Mouse (Mus musculus) intestine, embryonic 16.5 days (tissue): ENCODE results near the gene Psma1. TPM values are rescaled to one million over a fixed set of nuclear protein-coding genes. Genes with fewer than 3 reads are reported as not detected.
A peak's percentile ranks its signal among the peaks of the same experiment; 100 is the strongest.

Experiments
- ATAC-seq: fragments of 200-750 bp; cut with Nextera tagmentation; 2 replicates; pipeline ENCODE4 v1.8.0; 2017; ENCODE audit warnings: moderate TSS enrichment, moderate library complexity
- H3K27ac ChIP-seq: fragments of 300-500 bp; sonication (generic); 2 replicates; pipeline ENCODE4 v1.5.1; 2014; ENCODE audit warnings: mild to moderate bottlenecking, low read length
- H3K27me3 ChIP-seq: fragments of 300-500 bp; sonication (generic); replicated peaks from 2 replicates; pipeline ENCODE4 v1.6.1; 2014; ENCODE audit warnings: low read length, control low read depth, mixed read lengths; ENCODE audit not compliant: control insufficient read depth, insufficient read depth
- H3K36me3 ChIP-seq: fragments of 300-500 bp; sonication (generic); 2 replicates; pipeline ENCODE4 v1.6.1; 2014; ENCODE audit warnings: low read length, control low read depth; ENCODE audit not compliant: control insufficient read depth, insufficient read depth
- H3K4me1 ChIP-seq: fragments of 300-500 bp; sonication (generic); 2 replicates; pipeline ENCODE4 v1.6.1; 2014; ENCODE audit warnings: low read length, control low read depth, mixed read lengths; ENCODE audit not compliant: control insufficient read depth, insufficient read depth
- H3K4me2 ChIP-seq: fragments of 300-500 bp; sonication (generic); 2 replicates; pipeline ENCODE4 v1.6.1; 2014; ENCODE audit warnings: low read depth, low read length, control low read depth
- H3K4me3 ChIP-seq: fragments of 300-500 bp; sonication (generic); 2 replicates; pipeline ENCODE4 v1.5.1; 2014; ENCODE audit warnings: mild to moderate bottlenecking, low read length
- H3K9ac ChIP-seq: fragments of 300-500 bp; sonication (generic); 2 replicates; pipeline ENCODE4 v1.6.1; 2014; ENCODE audit warnings: low read depth, low read length
- H3K9me3 ChIP-seq: fragments of 300-500 bp; sonication (generic); 2 replicates; pipeline ENCODE4 v1.6.1; 2016; ENCODE audit warnings: low read length, control low read depth; ENCODE audit not compliant: control insufficient read depth
- WGBS: fragments of 180-500 bp; shearing (Covaris S2); extraction: QIAGEN DNeasy Blood & Tissue Kit; methylation state at CpG from one replicate; pipeline ENCODE4 v1.1.7; 2014; 5-methylcytosine and 5-hydroxymethylcytosine counted together
- polyA plus RNA-seq: library from polyadenylated mRNA; unstranded; fragments of >200 nt; fragmentation: Nextera tagmentation; extraction: Ambion mirVana; gene quantifications from 2 replicates; pipeline ENCODE4 v1.2.1, GENCODE M21; 2015

Psma1 gene
- polyA plus RNA-seq, 1 experiment from 2014 or later: 361 TPM

GRCm38 (mm10) chr7:114284296-114284910, 8.5 kb upstream of the Psma1 start:
- no peaks in the 10 kb centered on the region for H3K4me1 ChIP-seq
- no peak for ATAC-seq
- H3K27ac ChIP-seq: no peak overlapping the region
- WGBS: 94% methylated on average over 14 of the region's 14 CpGs
- H3K4me3 ChIP-seq: no peak overlapping the region
- no peaks in the 10 kb centered on the region for H3K9me3 ChIP-seq
- no peaks in the 10 kb centered on the region for H3K36me3 ChIP-seq
- no peak overlapping the region for H3K4me2 ChIP-seq
- H3K27me3 ChIP-seq: no peaks in the 10 kb centered on the region
- no peak overlapping the region for H3K9ac ChIP-seq

- 77% methylated on average over 9 of the region's 9 CpGs for WGBS
- no peak overlapping the region for H3K9ac ChIP-seq
- H3K4me3 ChIP-seq: no peak overlapping the region
- no peaks in the 10 kb centered on the region for H3K27me3 ChIP-seq
- H3K27ac ChIP-seq: no peak overlapping the region
- no peaks in the 10 kb centered on the region for H3K36me3 ChIP-seq
- no peak for ATAC-seq
- no peaks in the 10 kb centered on the region for H3K4me1 ChIP-seq
- no peak overlapping the region for H3K4me2 ChIP-seq
- H3K9me3 ChIP-seq: no peaks in the 10 kb centered on the region
Observed at GRCm38 (mm10) chr7:114283006-114283405, 7.1 kb upstream of the Psma1 start.

- Histone ChIP-seq H3K27me3 (no peaks in the 10 kb centered on the region), H3K4me2 (no peak overlapping the region), H3K9ac (no peak overlapping the region), H3K27ac (no peak overlapping the region), H3K4me1 (no peaks in the 10 kb centered on the region), H3K4me3 (no peak overlapping the region), H3K9me3 (no peaks in the 10 kb centered on the region), H3K36me3 (no peaks in the 10 kb centered on the region)
- 51% methylated on average over 3 of the region's 3 CpGs for WGBS
- ATAC-seq: no peak; the same call in 1 of the 2 replicates
Observed at GRCm38 (mm10) chr7:114281671-114282070, 5.8 kb upstream of the Psma1 start.

GRCm38 (mm10) chr7:114275372-114276004, 430 bp downstream of the Psma1 start:
- ATAC-seq: peak; percentile 87
- Histone ChIP-seq H3K27me3 (no peaks in the 10 kb centered on the region), H3K27ac (peak overlapping the region; percentile 57; the same call in 1 of the 2 replicates), H3K4me2 (peak overlapping the region; percentile 78), H3K4me3 (peak overlapping the region; percentile 92), H3K36me3 (no peaks in the 10 kb centered on the region), H3K9me3 (no peaks in the 10 kb centered on the region), H3K9ac (peak overlapping the region; percentile 90), H3K4me1 (peaks cover 5% of the 10 kb centered on the region)
- 1% methylated on average over 24 of the region's 24 CpGs for WGBS

- Histone ChIP-seq H3K27ac (no peak overlapping the region), H3K27me3 (no peaks in the 10 kb centered on the region), H3K4me3 (no peak overlapping the region), H3K9ac (no peak overlapping the region), H3K36me3 (peaks cover 21% of the 10 kb centered on the region), H3K4me2 (no peak overlapping the region), H3K9me3 (no peaks in the 10 kb centered on the region), H3K4me1 (no peaks in the 10 kb centered on the region)
- ATAC-seq: no peak
- WGBS: 96% methylated on average over 5 of the region's 5 CpGs
Observed at GRCm38 (mm10) chr7:114268446-114268845, 7.5 kb downstream of the Psma1 start.

GRCm38 (mm10) chr7:114253885-114254833, 21.8 kb downstream of the Psma1 start, which contains the start of gene Copb1:
Gene Copb1 (minus strand): TSS chr7:114254711.
- peak within 1 kb of the TSS; percentile 90 for H3K4me3 ChIP-seq
- peaks cover 12% of the 10 kb centered on the region for H3K36me3 ChIP-seq
- ATAC-seq: peak; percentile 98
- H3K9ac ChIP-seq: peak within 1 kb of the TSS; percentile 92
- no peaks in the 10 kb centered on the region for H3K9me3 ChIP-seq
- peak within 1 kb of the TSS; percentile 60 for H3K4me2 ChIP-seq
- peaks cover 5% of the 10 kb centered on the region; the same call in 1 of the 2 replicates for H3K4me1 ChIP-seq
- under 1% methylated on average over 74 of the region's 75 CpGs for whole genome bisulfite sequencing
- H3K27ac ChIP-seq: peak within 1 kb of the TSS; percentile 74
- no peaks in the 10 kb centered on the region for H3K27me3 ChIP-seq

- Histone ChIP-seq H3K27me3 (no peaks in the 10 kb centered on the region), H3K4me1 (peaks cover 3% of the 10 kb centered on the region; the same call in 1 of the 2 replicates), H3K36me3 (peaks cover 12% of the 10 kb centered on the region), H3K9ac (no peak overlapping the region), H3K27ac (no peak overlapping the region), H3K4me2 (no peak overlapping the region), H3K4me3 (no peak overlapping the region), H3K9me3 (no peaks in the 10 kb centered on the region)
- no peak for ATAC-seq
- 93% methylated on average over 3 of the region's 3 CpGs for WGBS
Observed at GRCm38 (mm10) chr7:114251684-114252083, 24.2 kb downstream of the Psma1 start.

GRCm38 (mm10) chr7:114233980-114234379, 41.9 kb downstream of the Psma1 start:
- Histone ChIP-seq H3K9ac (no peak overlapping the region), H3K4me3 (no peak overlapping the region), H3K4me1 (no peaks in the 10 kb centered on the region), H3K4me2 (no peak overlapping the region), H3K27me3 (no peaks in the 10 kb centered on the region), H3K27ac (no peak overlapping the region), H3K9me3 (no peaks in the 10 kb centered on the region), H3K36me3 (peaks cover 24% of the 10 kb centered on the region)
- ATAC-seq: no peak
- WGBS: 84% methylated on average over 7 of the region's 7 CpGs

- no peak for ATAC-seq
- H3K9ac ChIP-seq: no peak overlapping the region
- H3K4me3 ChIP-seq: no peak overlapping the region
- H3K27me3 ChIP-seq: no peaks in the 10 kb centered on the region
- WGBS: 90% methylated on average over 7 of the region's 7 CpGs
- no peaks in the 10 kb centered on the region for H3K4me1 ChIP-seq
- H3K27ac ChIP-seq: no peak overlapping the region
- no peaks in the 10 kb centered on the region for H3K9me3 ChIP-seq
- H3K4me2 ChIP-seq: no peak overlapping the region
- peaks cover 19% of the 10 kb centered on the region for H3K36me3 ChIP-seq
Observed at GRCm38 (mm10) chr7:114232982-114233381, 42.9 kb downstream of the Psma1 start.
